Mouse (Mus musculus): ENCODE results near the gene Syna.

The Syna gene

DNA sequence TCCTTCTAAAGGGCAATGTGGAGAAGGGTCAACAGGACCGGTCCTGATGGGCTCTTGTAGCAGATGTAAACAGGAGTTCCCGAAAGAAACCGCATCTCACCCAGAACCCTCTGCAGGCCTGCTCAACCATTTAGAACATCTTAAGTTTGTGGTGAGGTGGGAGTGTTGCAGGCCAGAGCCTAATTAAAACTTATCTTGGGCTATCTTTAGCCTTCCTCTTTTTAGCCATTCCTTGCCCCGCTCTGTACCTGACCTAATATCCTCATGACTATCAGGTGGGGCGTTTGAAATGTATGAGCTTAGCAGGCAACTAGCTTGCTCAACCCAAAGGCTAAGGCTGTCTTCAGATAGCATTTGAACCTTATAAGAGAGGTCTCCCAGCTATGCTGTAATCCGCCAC is 5.7 kb upstream of the Syna start:
- no peak for DNase-seq

DNA sequence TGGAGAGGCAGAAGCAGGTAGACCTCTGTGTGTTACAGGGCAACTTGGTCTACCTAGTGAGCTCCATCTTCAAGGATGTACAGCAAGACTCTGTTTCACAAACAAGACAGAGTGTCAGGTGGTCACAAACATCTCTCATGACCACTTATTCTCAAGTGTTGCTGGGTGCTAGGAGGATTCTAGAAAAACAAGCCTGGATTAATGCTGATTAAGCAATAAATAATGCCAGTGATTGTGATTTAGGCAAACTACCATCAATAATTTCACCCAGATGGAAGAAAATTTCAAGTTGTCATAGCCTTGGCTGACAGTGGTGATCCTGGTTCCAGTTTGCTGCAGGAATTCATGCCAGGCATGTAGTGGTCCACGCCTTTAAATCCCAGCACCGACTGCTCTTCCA is 4.3 kb upstream of the Syna start:
- no peak for DNase-seq

DNA sequence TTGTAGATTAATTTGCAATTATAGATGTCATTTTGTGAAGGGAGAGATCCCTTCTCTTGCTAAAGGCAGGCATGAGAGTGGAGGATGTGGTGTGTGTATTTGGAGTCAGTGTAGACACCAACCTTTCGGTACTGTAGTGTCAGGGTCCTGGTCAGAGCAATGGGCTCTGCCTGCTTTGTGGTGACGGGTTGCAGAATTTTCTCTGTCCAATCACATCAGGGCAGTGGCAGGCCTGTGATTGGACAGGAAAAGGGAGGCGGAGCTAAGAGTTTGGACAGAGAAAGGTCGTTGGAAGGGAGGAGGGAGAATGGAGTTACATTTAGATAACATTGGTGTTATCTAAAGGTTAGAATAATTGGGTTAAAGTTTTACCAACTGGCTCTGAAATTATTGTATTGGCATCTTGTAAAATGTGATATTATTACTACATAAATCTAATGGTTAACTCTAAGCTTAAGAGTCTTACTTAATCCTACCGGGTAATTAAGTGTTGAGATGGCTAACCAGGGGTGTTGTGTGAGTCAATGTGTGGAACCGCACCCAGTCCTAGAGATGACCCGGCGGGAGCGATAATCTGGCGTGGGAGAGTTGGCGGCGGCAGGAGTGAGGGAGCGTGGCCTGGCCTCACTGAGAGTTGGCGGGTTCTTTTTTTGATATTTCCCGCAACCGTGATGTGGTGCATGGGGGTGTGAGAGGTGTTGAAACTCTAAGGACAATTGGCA is 640 bp upstream of the Syna start:
- DNase-seq, result no peak

DNA sequence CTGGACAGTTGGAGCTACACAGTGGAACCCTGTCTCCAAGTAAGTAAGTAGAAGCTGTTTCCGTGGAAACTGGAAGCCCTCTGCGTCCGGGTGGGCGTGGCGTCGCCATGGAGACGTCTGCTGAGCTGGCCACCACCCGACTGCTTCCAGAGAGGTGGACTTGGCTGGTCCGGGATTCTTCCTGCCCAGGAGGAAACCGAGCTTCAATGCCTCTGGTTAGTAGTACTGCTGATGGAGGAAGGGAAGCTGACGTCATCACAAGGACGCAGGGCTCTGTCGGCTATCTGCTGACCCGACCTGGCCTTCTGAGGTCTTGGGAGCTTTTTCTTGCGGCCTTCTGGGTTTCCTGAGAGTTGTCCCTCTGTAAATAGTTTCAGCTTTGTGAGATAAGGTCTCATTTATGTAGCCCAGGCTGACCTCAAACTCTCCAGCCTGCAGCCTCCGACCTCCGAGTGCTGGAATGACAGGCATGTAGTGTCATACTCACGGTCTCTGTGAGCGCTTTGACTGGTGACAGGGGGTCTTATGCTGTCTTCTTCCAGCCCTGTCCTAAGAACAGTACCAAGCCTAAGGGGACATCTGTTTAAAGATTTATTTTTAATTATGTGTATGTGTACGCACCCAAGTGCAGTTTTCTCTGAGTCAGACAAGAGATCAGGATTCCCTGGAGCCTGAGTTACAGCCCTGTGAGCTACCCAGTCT is 4.4 kb downstream of the Syna start:
- DNase-seq, result peak; percentile 86

DNA sequence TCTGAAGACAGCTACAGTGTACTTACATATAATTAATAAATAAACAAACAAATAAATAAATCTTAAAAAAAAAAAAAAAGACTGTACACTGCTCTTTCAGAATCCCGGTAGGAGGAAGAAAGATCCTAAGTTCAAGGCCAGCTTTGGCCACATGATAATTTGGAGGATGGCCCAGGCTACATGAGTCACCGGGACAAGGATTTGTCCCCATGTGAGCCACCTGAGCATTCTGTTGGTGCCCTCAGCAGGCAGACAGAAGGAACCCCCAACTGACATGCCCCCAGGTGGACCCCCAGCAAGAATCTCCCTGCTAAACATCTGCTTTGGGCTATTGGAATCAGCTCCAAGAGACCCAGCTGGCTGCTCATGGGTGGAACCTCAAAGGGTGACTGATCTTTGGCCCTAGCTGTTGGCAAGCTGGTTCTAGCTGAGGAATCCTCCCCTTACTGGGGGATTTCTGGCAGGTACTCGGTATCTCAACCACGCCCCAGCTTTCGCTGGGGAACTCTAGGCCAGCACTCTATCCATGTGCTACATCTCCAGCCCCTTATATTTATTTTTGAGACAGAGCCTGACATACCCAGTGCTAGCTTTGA is 5.9 kb downstream of the Syna start:
- peak; percentile 51 for DNase-seq

DNA sequence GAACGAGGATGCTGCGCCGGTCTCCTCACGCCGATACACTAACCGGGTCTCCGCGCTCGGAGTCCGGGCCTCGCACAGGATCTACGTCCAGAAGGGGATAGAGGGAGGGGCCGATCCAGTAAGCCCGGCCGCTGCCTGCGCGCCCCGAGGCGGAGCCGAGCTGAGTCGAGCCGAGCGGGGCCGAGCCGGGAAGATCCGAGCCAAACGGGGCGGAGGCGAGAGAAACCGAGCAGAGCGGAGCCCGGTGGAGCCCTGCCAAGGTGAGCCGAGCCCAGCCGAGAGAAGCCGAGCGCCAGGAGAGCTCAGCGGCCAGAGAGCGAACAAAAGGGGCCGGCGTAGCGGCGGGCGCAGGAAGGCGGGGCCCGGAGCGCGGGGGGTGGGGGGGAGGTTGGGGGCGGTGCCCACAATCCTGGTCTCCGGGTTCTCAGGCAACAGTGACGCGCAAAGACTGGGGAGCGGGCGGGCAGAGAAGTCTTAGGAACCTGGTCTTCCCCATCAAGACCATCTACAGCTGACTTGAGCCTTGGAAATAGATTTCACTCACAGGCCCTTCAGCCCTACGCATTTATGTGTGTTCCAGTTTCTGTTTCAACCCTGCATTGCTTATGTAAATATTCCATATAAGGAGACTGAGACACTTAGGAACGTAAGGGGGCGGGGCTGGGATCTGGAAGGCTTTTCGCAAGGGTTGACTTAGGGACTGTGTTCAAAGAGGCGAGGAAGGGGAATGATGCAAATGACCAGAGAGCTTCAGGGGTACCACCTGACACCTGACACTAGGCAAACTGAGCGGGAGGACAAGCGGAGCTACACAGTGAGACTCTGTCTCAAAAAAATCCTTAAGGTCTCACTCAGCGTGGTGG is 7.6 kb downstream of the Syna start, which contains the start of gene Clip2:
Gene Clip2, minus strand, starts transcription at position 325 of the 863 bp plus-strand sequence.
- DNase-seq, result peak; percentile 98

DNA sequence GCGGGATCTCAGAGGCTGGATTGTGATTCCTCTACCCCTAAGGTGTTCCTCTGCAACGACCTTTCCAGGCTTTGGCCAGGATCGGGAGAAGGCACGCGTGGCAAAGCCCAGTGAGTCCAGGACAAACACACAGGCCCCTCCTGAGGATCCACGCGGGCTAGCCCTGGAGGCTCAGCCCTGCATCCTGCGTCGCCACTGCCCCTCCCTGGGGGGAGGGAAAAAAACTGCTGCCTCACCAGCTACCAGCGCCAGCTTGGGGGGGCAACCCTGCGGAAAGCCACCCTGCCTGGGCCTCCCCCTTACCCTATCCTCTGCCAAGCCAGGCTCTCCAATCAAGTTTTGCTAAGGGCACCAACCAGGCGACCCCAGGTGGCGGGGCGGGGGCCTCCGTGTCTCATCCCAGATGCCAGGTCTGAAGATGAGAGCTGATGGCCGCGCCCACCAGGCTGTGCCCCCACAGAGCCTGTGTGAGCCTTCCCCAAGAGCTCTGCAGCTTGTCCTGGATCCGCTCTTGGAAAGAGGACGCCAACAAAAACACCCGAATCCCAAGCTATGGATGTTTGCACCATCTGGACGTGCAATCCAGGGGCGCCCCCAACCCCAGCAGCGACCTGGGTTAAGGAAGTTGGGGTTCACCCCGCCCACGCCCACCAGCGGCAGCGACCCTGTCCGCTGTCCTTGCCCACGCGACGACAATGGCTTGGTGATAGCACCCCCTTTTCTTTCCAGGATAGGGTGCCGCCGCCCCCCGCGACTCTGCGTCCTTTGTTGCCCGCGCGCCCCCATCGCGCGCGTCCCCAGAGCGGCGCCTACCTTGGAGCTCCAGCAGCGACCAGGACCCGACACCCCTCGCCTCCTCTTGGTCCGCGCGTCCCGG is 8.5 kb downstream of the Syna start:
- DNase-seq, result peak; percentile 50

DNA sequence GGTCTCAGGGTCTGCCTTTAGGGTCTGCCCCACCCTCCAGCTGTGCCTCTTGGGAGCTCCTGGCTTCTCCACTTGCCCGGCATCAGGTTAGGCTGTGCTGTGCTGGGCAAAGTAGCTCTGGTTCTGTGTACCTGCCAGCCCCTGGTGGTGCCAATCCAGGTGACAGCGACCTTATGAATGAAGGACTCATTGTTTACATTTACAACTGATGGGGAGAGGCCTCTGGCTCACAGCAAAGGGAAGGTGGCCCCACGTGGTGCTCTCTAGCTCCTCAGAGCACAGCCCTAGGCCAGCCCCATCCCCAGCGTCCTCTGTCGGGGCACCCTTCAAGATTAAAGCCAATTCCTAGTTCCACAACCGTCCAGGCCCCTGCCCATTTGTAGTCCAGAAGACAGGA is 9.1 kb downstream of the Syna start:
- no peak for DNase-seq

DNA sequence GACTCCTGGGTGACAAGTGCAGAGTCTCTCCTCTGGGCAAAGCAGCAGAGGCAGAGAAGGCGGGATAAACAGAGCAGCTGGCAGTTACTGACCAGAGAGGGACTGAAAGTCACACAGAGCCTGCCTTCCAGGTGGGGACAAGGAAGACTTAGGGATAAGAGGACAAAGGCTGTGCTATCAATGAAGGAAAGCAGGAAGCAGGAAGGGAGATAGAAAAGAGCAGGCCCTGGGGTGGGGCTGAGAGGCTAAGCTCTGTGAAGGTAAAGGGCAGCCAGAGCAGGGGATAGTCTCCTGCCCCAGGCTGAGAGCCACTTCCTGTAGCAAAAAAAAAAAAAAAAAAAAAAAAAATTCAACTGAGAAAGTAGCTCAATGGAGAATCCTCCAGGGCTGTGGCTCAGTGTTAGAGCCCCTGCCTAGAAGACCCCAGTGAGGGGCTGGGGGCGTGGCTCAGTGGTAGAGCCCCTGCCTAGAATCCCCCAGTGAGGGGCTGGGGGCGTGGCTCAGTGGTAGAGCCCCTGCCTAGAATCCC is 10.3 kb downstream of the Syna start:
- no peak for DNase-seq

DNA sequence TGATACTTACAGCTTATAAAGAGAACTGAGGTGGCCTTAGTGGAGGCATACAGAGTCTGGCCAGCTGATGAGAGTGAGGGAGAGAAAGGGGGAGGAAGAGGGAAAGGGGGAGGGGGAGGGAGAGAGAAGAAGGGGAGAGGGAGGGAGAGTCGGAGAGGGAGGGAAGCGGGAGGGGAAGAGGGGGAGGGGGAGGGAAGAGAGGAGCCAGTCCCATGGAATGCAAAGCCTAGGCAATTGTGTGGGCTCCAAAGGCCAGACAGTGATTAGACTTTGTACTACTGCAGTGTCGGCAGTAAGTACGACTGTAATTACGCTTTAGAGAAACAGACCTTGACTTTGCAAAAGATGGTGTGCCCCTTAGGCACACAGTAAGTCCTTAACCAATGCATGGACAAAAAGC is 11.7 kb downstream of the Syna start:
- peak; percentile 80 for DNase-seq

DNA sequence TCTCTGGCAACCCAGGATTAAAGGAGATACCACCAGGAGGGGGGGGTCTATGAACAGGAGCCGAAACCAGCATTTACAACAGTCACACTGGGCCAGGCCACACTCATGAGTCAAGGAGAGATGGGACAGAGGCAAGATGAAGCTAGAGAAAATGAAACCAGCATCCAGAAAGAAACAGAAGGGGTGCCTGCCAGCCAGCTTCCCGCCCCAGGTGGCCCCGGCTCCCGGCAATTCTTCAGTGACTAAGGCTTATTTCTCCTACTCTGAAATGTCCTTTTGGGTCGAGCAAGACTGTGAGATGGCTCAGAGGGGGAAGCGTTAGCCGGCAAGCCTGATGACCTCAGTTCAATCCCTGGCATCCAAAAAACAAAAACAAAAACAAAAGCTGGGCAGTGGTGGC is 13.2 kb downstream of the Syna start:
- no peak for DNase-seq

DNA sequence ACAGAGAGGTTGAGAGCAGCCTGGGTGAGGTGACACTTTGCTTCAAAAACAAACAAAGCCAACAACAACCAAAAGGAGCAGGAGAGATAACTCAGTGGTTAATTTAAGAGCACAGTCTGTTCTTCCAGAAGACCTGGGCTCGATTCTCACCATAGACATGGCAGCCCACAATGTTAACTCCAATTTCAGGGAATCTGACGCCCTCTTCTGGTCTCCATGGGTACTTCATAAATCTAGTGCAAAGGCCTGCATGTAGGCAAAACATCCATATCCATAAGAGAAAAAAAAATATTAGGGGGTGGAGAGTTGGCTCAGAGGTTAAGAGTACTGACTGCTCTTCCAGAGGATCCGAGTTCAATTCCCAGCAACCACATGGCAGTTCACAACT is 14.7 kb downstream of the Syna start:
- no peak for DNase-seq

DNA sequence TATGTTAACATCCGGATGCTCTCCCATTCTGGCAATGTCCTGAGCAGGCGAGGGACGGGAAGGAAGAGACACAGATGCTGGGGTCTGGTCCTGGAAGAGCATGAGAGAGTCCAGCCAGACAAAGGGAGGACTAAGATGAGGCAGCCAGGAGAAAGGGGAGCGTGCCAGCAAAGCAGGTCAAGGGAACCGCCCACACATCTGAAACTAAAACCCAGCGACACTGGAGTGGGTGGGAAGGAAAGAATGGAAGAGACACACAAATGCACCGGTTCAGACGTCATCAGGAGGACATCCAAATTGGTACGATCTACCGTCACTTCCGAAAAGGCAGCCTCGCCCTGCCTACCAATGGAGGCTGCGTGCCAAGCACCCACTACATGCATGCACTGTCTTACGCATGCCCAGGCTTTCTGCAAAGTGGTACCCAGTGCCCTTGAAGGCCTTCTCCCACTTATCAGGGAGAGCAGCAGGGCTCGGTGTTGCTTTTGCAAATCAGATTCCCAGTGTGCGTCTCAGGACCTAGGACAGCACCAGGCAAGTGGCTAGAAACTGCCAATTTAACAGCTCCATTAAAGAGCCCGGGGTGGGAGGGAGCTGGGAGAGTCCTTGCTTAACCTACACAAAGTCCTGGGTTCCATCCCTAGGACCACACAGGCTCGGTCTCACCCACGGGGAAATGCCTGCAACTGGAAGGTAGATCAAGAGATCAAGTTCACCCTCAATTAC is 15.3 kb downstream of the Syna start:
- no peak for DNase-seq

DNA sequence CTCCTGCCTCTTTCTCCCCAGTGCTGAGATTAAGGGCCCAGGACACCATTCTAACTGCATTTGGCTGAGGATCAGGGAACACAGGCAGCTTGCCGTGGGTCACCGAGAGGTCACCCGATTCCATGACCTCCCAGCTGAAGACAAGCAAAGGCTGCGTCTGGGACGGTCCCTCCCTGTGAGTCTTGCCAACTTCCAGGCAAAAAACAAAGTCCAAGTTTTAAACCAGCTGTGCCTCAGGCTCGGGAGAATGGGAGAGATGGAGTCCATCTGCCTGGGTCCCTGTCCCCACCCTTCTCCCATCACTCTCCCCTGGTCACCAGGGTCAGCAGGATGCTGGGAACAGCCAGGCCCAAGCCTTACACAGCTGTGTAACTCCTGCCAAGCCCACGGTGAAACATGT is 18.3 kb downstream of the Syna start:
- DNase-seq, result peak; percentile 93

DNA sequence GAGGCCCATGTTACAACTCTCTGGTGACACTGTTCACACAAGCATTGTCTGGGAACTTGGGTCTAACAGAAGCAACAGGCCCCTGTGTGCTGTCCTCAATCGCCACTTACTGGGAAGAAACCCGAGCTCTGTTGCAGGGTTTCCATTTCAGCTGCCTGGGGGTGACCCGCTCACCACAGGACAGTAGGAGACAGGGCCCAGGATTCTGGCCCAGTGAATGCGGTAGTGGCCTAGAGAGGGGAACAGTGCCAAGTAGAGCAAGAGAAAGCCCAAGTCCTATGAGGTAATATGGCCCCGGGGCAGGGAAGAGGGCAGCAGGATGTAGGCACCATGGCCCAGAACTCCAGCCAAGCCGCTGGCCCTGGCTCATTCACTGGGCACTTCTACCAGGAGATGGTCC is 19.1 kb downstream of the Syna start:
- DNase-seq, result no peak

DNA sequence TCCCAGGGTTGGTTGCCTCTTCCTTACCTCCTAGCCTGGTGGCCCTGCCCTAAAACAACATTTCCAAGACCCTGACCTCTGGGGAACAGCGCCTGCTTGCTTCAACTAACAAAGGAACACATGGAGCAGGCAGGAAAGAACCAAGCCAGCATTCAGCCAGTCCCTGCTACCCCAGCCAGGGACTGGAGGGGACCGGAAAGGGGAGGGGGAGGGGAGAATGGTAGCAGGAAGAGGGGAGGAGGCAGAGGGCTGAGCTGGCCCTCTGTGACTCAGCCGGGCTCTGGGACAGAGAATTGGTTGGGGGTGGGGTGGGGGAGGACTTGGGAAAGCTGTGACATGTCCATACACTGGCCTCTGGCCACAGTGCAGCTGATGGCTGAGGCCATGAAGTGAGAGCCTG is 20.1 kb downstream of the Syna start:
- peak; percentile 50 for DNase-seq

DNA sequence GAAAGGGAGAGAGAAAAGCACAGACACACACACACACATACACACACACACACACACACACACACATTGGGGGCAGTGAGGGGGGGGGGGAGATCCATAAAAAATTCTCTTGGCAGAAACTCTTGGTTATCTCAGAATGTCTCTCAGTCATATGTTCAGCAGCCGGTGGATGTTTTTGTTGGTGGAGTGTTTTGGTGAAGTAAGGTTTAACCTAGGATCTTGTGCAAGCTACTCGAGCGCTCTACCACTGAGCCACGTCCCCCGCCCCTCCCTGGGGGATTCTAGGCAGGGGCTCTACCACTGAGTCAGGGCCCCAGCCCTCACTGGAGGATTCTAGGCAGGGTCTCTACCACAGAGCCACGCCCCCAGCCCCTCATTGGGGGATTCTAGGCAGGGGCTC is 23.9 kb downstream of the Syna start:
- DNase-seq, result no peak

DNA sequence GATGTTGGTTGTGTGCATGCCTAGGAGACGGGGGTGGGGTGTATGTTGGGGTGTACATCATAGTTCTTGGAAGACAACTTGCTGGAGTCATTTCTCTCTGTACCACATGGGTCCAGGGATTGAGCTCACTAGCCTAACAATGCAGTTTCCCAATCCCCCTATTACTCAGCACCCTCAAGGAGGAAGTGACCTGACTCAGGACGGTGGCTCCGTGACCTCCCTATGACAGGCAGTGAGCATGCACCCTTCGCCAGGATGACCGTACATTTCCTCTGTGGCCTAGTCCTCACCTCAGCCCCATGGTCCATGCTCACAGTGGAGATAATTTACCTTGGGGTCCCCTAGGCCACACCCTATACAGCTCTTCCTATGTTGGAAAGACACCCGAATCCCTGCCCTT is 27.6 kb downstream of the Syna start:
- DNase-seq, result no peak

DNA sequence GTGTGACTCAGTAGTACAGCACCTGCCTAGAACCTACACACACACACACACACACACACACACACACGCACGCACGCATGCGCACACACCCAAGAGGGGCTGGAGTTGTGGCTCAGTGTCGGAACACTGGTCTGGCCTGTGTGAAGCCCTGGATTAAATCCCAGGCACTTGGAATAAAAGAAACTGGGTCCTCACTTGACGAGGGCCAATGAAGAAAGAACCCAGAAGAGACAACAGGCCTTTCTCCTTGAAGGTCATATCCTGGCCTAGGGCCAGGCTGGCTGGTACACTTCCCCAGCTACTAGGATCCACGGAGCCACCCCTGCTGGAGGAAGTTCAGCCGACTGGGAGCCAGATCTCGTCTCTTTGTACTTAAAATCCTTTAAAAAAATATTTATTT is 28.4 kb downstream of the Syna start:
- DNase-seq, result no peak

DNA sequence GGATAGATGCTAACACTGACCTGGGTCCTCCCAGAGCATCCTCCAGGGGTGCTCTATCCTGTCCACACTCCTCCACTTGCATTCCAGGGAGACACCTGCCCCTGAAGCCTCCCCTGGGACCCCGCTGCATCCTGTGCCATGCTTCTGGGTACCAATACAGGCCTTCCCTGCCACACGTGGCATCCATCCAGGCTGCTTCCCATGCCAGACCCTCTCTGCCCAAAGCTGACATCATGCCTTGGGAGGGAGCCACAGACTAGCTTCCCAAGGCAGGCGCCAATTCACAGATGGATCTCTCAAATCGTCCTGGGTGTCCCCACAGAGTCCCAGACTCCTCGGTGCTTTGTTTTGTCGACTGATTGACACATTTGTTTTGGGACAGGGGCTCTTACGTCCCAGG is 29.1 kb downstream of the Syna start:
- DNase-seq, result no peak

DNA sequence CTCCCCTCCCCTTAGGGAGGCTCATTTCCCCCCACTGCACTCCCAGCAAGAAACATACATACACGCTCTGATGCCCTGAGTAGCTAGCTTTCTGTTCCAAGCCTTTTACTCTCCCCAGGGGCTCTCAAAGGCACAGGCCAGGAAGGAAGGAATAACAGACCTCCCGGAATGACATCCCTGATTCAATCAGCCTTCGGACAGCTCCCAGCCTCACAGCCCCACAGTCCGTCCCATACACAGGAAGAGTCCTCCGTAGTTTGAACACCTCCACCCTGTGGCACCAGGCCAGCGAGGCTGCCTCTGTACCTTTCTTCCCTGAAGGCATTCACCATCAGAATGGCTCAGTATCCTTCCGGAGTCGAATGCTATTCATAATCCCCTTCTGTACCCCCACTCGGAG is 31.5 kb downstream of the Syna start:
- no peak for DNase-seq

Measured in kidney, adult 9 months (tissue).